ENCODE assay signal across 32 mouse cellular contexts in genomic region chr2:45786787-45787186, GRCm38 (mm10).
DNase-seq lines count a peak whose midpoint lies in the region; ATAC-seq and TF ChIP-seq lines count a peak whose summit lies in the region.
"Had no signal": no experiment of that assay in that cellular context is flagged by ENCODE, and none has a peak within 500 bp of the region (broad histone marks: within the 10 kb centered on the region; RNA-seq: fewer than 3 reads in every experiment).

No protein-coding gene starts in this region.

- H3K27ac ChIP-seq in midbrain, postnatal 0 days (ENCODE audit: low read depth, low read length): no peak overlapping the region
- H3K27ac ChIP-seq in midbrain, embryonic 11.5 days (ENCODE audit: low read depth, low read length): no peak overlapping the region
- no peak overlapping the region for H3K27ac ChIP-seq in stomach, postnatal 0 days (replicated peaks)
- H3K27ac ChIP-seq: embryonic facial prominence, embryonic 15.5 days; heart, embryonic 10.5 days; heart, embryonic 15.5 days; hindbrain, embryonic 13.5 days; layer of hippocampus, adult 2 months; left cerebral cortex, adult 2 months; limb, embryonic 13.5 days; lung, embryonic 15.5 days; midbrain, embryonic 10.5 days; neural tube, embryonic 12.5 days; stomach, embryonic 15.5 days had no signal

- TF ChIP-seq EP300 in stomach, postnatal 0 days (optimal IDR thresholded peaks at IDR 0.05): no peak

- H3K27me3 ChIP-seq in midbrain, postnatal 0 days (ENCODE audit: insufficient read depth, low read length): no peaks in the 10 kb centered on the region
- H3K27me3 ChIP-seq in midbrain, embryonic 11.5 days (ENCODE audit: control insufficient read depth, insufficient read depth, low read length): no peaks in the 10 kb centered on the region
- no peaks in the 10 kb centered on the region for H3K27me3 ChIP-seq in stomach, postnatal 0 days (ENCODE audit: control insufficient read depth, insufficient read depth, low read length)
- H3K27me3 ChIP-seq: CH12.LX; embryonic facial prominence, embryonic 15.5 days; heart, embryonic 15.5 days; hindbrain, embryonic 13.5 days; lung, embryonic 15.5 days; neural tube, embryonic 12.5 days; stomach, embryonic 15.5 days had no signal

- H3K9me3 ChIP-seq in midbrain, postnatal 0 days (ENCODE audit: low read length): no peaks in the 10 kb centered on the region
- H3K9me3 ChIP-seq in midbrain, embryonic 11.5 days (ENCODE audit: control insufficient read depth, low read length): no peaks in the 10 kb centered on the region
- H3K9me3 ChIP-seq in stomach, postnatal 0 days (ENCODE audit: control insufficient read depth, low read length): no peaks in the 10 kb centered on the region
- H3K9me3 ChIP-seq: embryonic facial prominence, embryonic 15.5 days; heart, embryonic 10.5 days; heart, embryonic 15.5 days; hindbrain, embryonic 13.5 days; limb, embryonic 13.5 days; lung, embryonic 15.5 days; midbrain, embryonic 10.5 days; neural tube, embryonic 12.5 days; stomach, embryonic 15.5 days had no signal

- no peak overlapping the region for H3K9ac ChIP-seq in midbrain, postnatal 0 days (replicated peaks; ENCODE audit: low read length, poor library complexity, severe bottlenecking)
- H3K9ac ChIP-seq in midbrain, embryonic 11.5 days (ENCODE audit: low read length): no peak overlapping the region
- no peak overlapping the region for H3K9ac ChIP-seq in stomach, postnatal 0 days (ENCODE audit: low read length)
- H3K9ac ChIP-seq: embryonic facial prominence, embryonic 15.5 days; heart, embryonic 15.5 days; hindbrain, embryonic 13.5 days; limb, embryonic 13.5 days; lung, embryonic 15.5 days; neural tube, embryonic 12.5 days; stomach, embryonic 15.5 days had no signal

- no peaks in the 10 kb centered on the region for H3K4me1 ChIP-seq in midbrain, postnatal 0 days (ENCODE audit: insufficient read depth, low read length)
- H3K4me1 ChIP-seq in midbrain, embryonic 11.5 days (ENCODE audit: control insufficient read depth, insufficient read depth, low read length): peaks cover 2% of the 10 kb centered on the region; the same call in 1 of the 2 replicates
- H3K4me1 ChIP-seq in stomach, postnatal 0 days (replicated peaks; ENCODE audit: control insufficient read depth, insufficient read depth): no peaks in the 10 kb centered on the region
- H3K4me1 ChIP-seq: heart, embryonic 10.5 days; heart, embryonic 15.5 days; neural tube, embryonic 12.5 days; stomach, embryonic 15.5 days had no signal

- WGBS in midbrain, postnatal 0 days: 39% methylated on average over 6 of the region's 6 CpGs
- WGBS in midbrain, embryonic 11.5 days: 43% methylated on average over 6 of the region's 6 CpGs
- WGBS in stomach, postnatal 0 days: 50% methylated on average over 6 of the region's 6 CpGs

- DNase-seq in embryo, embryonic 10 days (ENCODE audit: low spot score): peak; percentile 22
- no peak for DNase-seq in embryo, embryonic 9.5 days (ENCODE audit: extremely low spot score)
- DNase-seq in heart, adult 11 months: peak; percentile 11
- no peak for DNase-seq in heart, adult 9 months (ENCODE audit: low spot score in 2 of 2)
- peak; percentile 16 for DNase-seq in midbrain, postnatal 0 days (ENCODE audit: low spot score)
- no peak for DNase-seq in midbrain, embryonic 11.5 days (ENCODE audit: low spot score, missing footprints)
- no peak for DNase-seq in left cerebral cortex, postnatal 36 days (ENCODE audit: low spot score in 2 of 2)
- DNase-seq in stomach, postnatal 0 days (ENCODE audit: low spot score): no peak
- DNase-seq: adrenal gland, adult 2 months; adrenal gland, postnatal 36 days; cerebellum, adult 2 months; cerebellum, postnatal 14 days; gastrocnemius, postnatal 10 days; heart, postnatal 36 days; kidney, adult 11 months; kidney, postnatal 36 days; right cerebral cortex, postnatal 25 days; thymus, postnatal 25 days had no signal

- H3K4me2 ChIP-seq in midbrain, postnatal 0 days (ENCODE audit: low read depth, low read length, poor library complexity, severe bottlenecking): no peak overlapping the region
- no peak overlapping the region for H3K4me2 ChIP-seq in midbrain, embryonic 11.5 days
- no peak overlapping the region for H3K4me2 ChIP-seq in stomach, postnatal 0 days (replicated peaks; ENCODE audit: low read depth)
- H3K4me2 ChIP-seq: embryonic facial prominence, embryonic 15.5 days; heart, embryonic 15.5 days; hindbrain, embryonic 13.5 days; limb, embryonic 13.5 days; liver, embryonic 11.5 days; neural tube, embryonic 12.5 days; stomach, embryonic 15.5 days had no signal

- no peak for TF ChIP-seq CTCF in midbrain, postnatal 0 days (IDR thresholded peaks at IDR 0.05)
- TF ChIP-seq CTCF in stomach, postnatal 0 days (IDR thresholded peaks at IDR 0.05; ENCODE audit: low read depth): no peak

- H3K36me3 ChIP-seq in midbrain, postnatal 0 days (ENCODE audit: insufficient read depth, low read length): no peaks in the 10 kb centered on the region
- no peaks in the 10 kb centered on the region for H3K36me3 ChIP-seq in midbrain, embryonic 11.5 days (ENCODE audit: control insufficient read depth, insufficient read depth, low read length)
- no peaks in the 10 kb centered on the region for H3K36me3 ChIP-seq in stomach, postnatal 0 days (ENCODE audit: control insufficient read depth, insufficient read depth, low read length)
- H3K36me3 ChIP-seq: embryonic facial prominence, embryonic 15.5 days; heart, embryonic 10.5 days; heart, embryonic 15.5 days; hindbrain, embryonic 13.5 days; limb, embryonic 13.5 days; lung, embryonic 15.5 days; midbrain, embryonic 10.5 days; neural tube, embryonic 12.5 days; stomach, embryonic 15.5 days had no signal

- intact Hi-C loops in left cerebral cortex, postnatal 36 days (cut with DNase I): no loop called here

- H3K4me3 ChIP-seq in midbrain, postnatal 0 days (ENCODE audit: low read depth, low read length): no peak overlapping the region
- no peak overlapping the region for H3K4me3 ChIP-seq in midbrain, embryonic 11.5 days (ENCODE audit: low read depth, low read length)
- no peak overlapping the region for H3K4me3 ChIP-seq in stomach, postnatal 0 days (ENCODE audit: low read depth, low read length)
- H3K4me3 ChIP-seq: embryonic facial prominence, embryonic 15.5 days; heart, embryonic 10.5 days; heart, embryonic 15.5 days; hindbrain, embryonic 13.5 days; layer of hippocampus, adult 2 months; left cerebral cortex, adult 2 months; limb, embryonic 13.5 days; lung, embryonic 15.5 days; midbrain, embryonic 10.5 days; neural tube, embryonic 12.5 days; stomach, embryonic 15.5 days had no signal

- no peak for ATAC-seq in midbrain, postnatal 0 days (ENCODE audit: low FRiP score)
- ATAC-seq in midbrain, embryonic 11.5 days (ENCODE audit: low FRiP score): no peak
- no peak for ATAC-seq in stomach, postnatal 0 days (ENCODE audit: low FRiP score, low TSS enrichment)
- ATAC-seq: activated CD4-positive, CD25-positive, alpha-beta regulatory T cell, adult 4 months had no signal

Comparison
In these comparisons a context has a peak if more than half of its experiments do, and no peak if none do; other contexts are left out.
1. DNase-seq: peak in embryo, embryonic 10 days (single experiment), heart, adult 11 months (single experiment) and midbrain, postnatal 0 days (single experiment); none in embryo, embryonic 9.5 days (single experiment), heart, adult 9 months (0 of 2), midbrain, embryonic 11.5 days (single experiment), left cerebral cortex, postnatal 36 days (0 of 2) and stomach, postnatal 0 days (single experiment).